Mouse (Mus musculus): ENCODE measurements at regions not wholly inside any gene's neighbourhood (a gene's known extent, or its start where the extent isn't known, plus 50 kb on each side); places are given as distances from the start of the nearest gene placed in this dataset.

GRCm38 (mm10) chr16:74467745-74468420, 56.3 kb upstream of the Robo2 start:
- TF ChIP-seq CTCF (IDR thresholded peaks at IDR 0.05; ENCODE audit: low read depth, low read length) (no peak), TAL1 (conservative IDR thresholded peaks at IDR 0.05; ENCODE audit: low read depth, low read length) (no peak)
